Mouse (Mus musculus) MEL (cell line): ENCODE measurements around the gene Nuak2.

Experiments used
- BHLHE40 ChIP-seq: IDR thresholded peaks from 2 replicates; pipeline ENCODE4 v1.6.1; 2012; ENCODE audit warnings: low read depth, mild to moderate bottlenecking, inconsistent platforms, low read length, improper control_type of control experiment, borderline replicate concordance
- CTCF ChIP-seq, 3 experiments: IDR thresholded peaks in 2 of 3; conservative IDR thresholded peaks in 1 of 3; 2 replicates each; pipeline ENCODE4 v1.5.1; 2011 to 2012; ENCODE audit warnings: low read length in 3 of 3, low read depth in 2 of 3, mild to moderate bottlenecking in 2 of 3, improper control_type of control experiment in 1 of 3, inconsistent platforms in 1 of 3, mixed read lengths in 1 of 3, moderate library complexity in 1 of 3; ENCODE audit not compliant: control insufficient read depth in 1 of 3, insufficient read depth in 1 of 3, poor library complexity in 1 of 3, severe bottlenecking in 1 of 3
- POLR2A ChIP-seq, 2 experiments: IDR thresholded peaks; 2 replicates each; pipeline ENCODE4 v1.6.1; 2011 to 2012; ENCODE audit warnings: low read length in 2 of 2, mild to moderate bottlenecking in 2 of 2, control low read depth in 1 of 2, improper control_type of control experiment in 1 of 2, low read depth in 1 of 2, moderate library complexity in 1 of 2; ENCODE audit not compliant: control insufficient read depth in 1 of 2, insufficient read depth in 1 of 2, poor library complexity in 1 of 2
- POLR2AphosphoS2 ChIP-seq: IDR thresholded peaks from 2 replicates; pipeline ENCODE4 v1.6.1; 2011; ENCODE audit warnings: low read length, improper control_type of control experiment
- RAD21 ChIP-seq: IDR thresholded peaks from 2 replicates; pipeline ENCODE4 v1.6.1; 2011; ENCODE audit warnings: mild to moderate bottlenecking, low read depth, low read length, improper control_type of control experiment
- RCOR1 ChIP-seq: IDR thresholded peaks from 2 replicates; pipeline ENCODE4 v1.6.1; 2012; ENCODE audit warnings: low read depth, mild to moderate bottlenecking, inconsistent platforms, low read length, improper control_type of control experiment
- SIN3A ChIP-seq: IDR thresholded peaks from 2 replicates; pipeline ENCODE4 v1.6.1; 2012; ENCODE audit warnings: low read length, improper control_type of control experiment, inconsistent platforms
- SMC3 ChIP-seq: IDR thresholded peaks from 2 replicates; pipeline ENCODE4 v1.6.1; 2011; ENCODE audit warnings: low read depth, low read length, improper control_type of control experiment
- USF1 ChIP-seq: IDR thresholded peaks from 2 replicates; pipeline ENCODE4 v1.6.1; 2014; ENCODE audit warnings: low read depth, mild to moderate bottlenecking, inconsistent platforms, low read length, improper control_type of control experiment, moderate library complexity

DNA sequence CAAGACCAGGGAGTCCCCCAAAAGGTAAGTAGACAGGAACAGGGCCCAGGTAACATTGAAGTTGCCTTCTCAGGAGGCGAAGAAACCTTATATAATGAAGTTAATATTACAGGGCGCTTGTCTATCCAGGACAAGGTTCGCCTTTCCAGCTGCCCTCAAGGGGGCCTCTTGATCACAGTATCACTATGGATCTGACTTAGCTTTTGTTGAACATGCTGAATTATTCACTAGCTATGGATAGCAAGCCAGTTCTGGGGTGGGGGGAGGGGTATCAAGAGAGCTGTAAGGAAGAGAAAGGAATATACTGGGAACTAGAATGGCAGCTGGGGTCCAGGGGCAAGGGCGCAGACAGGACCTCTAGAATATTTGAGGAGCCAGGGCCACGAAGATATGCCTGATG lies 56.4 kb downstream of the Nuak2 start:
- TF ChIP-seq RCOR1 (no peak), CTCF (IDR thresholded peaks at IDR 0.05 in 2 of 3, conservative IDR thresholded peaks at IDR 0.05 in 1 of 3; ENCODE audit: control insufficient read depth in 1 of 3, insufficient read depth in 1 of 3, low read depth in 2 of 3, low read length in 3 of 3, poor library complexity in 1 of 3, severe bottlenecking in 1 of 3) (no peak), POLR2A (IDR thresholded peaks at IDR 0.05; ENCODE audit: control insufficient read depth in 1 of 2, insufficient read depth in 1 of 2, low read depth in 1 of 2, low read length in 2 of 2, poor library complexity in 1 of 2) (no peak), RAD21 (no peak), USF1 (no peak), POLR2AphosphoS2 (no peak), SIN3A (no peak), BHLHE40 (no peak), SMC3 (no peak)
